Mouse (Mus musculus): ENCODE measurements around the gene Mfsd11.
"Not testable (repeated sequence)": the region's sequence is repeated elsewhere in the genome, so short reads cannot be mapped to it uniquely, and the experiment has no call there.

Mfsd11 gene

GRCm38 (mm10) chr11:116822215-116822614, 30.0 kb upstream of the Mfsd11 start:
- DNase-seq, result no peak

DNA sequence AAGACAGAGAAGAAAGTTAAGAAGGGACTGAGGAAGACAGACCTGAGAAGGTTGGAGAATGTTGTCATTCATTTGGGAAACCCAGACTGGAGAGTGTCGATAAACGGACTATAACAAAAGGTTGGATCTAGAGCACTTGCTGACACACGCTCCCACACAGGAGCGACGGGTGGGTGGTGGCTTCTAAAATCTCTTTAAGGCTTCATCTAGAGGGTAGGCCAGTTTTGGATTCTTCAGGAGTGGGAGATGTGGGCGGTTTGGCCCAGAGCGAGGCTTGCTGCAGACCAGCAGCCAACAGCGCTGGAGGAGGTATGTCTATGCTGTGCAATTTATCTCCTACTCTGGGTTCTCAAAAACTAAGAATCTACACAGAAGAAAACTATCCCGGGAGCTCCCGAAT, 29.6 kb upstream of the Mfsd11 start:
- DNase-seq, result no peak

DNA sequence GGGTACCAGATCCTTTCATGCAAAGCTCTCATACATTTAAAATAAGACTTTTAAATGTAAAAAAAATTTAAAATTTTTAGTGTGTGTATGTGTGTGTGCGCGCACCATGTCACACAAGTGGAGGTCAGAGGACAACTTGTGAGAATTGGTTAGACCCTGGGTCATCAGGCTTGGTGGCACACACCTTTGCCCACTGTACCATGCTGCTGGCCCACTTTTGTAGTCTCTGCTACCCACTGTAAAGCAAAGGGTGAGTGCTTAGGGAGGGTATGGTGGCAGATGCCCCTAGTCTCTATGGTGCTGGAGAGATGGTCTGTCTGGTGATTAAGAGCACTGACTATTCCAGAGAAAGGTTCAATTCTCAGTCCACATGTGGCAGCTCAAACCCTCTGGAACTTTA, 29.0 kb upstream of the Mfsd11 start:
- DNase-seq, result no peak

GRCm38 (mm10) chr11:116823885-116824284, 28.4 kb upstream of the Mfsd11 start:
- DNase-seq, result not testable (repeated sequence)

DNA sequence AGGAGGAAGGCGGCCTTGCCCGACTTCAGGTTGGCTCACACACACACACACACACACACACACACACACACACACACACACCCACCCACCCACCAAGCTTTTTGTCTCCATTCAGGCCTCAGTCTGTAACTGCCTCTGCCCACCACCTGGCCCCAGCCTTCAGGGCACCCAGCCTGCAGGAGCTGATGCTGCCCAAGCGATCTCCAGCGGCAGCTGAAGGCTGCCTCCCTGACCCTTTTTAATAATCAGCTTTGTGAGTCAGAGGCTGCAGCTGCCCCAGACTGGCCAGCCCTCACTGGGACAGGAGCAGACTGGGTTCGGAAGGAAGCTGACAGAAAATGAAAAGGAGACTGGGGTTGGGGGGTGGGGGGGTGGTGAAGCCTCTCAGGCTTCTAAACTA, 27.0 kb upstream of the Mfsd11 start:
- DNase-seq, result no peak

- DNase-seq, result no peak
Measured at GRCm38 (mm10) chr11:116826550-116827504, 25.4 kb upstream of the Mfsd11 start.

GRCm38 (mm10) chr11:116827534-116828165, 24.6 kb upstream of the Mfsd11 start, which contains the start of gene Mxra7:
Gene Mxra7 (minus strand): TSS chr11:116828046.
- peak; percentile 58 for DNase-seq

DNA sequence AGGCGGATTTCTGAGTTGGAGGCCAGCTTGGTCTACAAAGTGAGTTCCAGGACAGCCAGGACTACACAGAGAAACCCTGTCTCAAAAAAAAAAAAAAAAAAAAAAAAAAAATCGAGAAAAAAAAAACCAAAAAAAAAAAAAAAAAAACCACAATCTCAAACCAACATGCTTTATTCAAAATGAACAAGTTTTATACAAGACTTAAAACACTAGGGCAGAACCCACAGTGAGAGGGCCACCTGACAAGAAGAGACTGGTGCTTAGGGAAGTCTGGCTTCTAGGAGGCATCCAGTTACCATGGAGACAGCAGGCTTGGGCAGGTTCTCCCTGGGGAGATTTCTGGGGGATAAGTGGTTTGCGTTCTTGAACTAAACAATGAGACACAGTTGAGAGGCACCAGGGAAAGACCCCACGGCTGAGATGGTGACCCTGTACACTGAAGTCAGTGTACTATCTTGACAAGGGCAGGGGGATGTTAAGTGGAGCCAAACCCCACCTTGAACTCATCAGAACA, 20.0 kb upstream of the Mfsd11 start:
- no peak for DNase-seq

GRCm38 (mm10) chr11:116834954-116835353, 17.3 kb upstream of the Mfsd11 start:
- no peak for DNase-seq

DNA sequence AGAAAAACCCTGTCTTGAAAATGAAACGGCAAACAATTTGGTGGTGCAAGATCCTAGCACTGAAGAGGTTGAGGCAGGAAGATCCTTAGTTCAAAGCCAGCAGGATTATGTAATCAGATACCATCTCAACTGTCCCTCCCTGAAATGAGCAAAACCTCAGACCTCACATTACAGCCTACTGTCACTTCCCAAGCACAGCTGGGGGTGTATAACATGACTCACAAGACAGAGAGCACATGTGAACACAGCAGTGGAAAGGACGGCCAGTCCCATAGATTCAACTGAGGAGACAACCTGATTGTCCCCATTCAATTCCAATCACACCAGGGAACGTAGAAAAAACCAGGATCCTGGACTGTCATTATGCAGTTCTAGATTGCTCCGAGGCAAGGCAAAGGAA, 16.0 kb upstream of the Mfsd11 start:
- DNase-seq, result no peak

DNA sequence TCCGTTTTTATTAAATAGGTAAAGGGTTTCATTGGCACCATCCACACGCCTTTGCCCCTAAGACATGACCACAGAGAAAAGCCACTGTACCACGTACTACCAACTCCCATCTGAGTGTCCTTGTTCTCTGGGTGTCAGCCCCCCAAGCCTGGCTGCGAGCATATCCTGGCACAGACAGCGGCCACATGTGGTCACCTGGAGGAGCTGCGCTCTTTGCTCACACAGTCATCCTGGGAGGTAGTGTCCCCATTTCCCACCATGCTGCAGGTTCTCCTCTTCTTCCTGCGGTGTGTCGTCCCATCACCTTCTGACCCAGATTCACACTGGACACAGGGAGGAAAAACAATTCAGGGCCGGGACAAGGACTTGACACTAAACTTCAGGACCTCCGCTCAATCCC, 14.8 kb upstream of the Mfsd11 start:
- DNase-seq, result no peak

DNA sequence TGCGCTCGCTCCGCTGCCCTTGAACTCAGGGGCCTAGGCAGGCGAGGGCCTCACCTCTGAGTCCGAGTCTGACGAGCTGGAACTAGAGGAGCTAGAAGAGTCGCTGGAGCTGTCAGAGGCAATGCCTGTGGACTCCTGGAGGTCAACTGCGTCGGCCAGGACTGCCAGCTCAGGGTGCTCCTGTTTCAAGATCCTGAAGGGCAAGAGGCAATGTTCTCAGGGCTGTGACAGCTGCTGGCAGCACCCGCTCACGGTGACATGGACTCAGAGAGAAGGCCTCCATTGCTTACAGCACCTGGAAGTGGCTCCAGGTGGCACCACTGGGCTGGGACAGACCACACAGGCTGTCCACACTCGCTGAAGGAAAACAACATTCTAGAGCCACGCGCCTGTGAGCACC, 13.3 kb upstream of the Mfsd11 start:
- no peak for DNase-seq

GRCm38 (mm10) chr11:116839601-116840000, 12.6 kb upstream of the Mfsd11 start:
- DNase-seq, result no peak

DNA sequence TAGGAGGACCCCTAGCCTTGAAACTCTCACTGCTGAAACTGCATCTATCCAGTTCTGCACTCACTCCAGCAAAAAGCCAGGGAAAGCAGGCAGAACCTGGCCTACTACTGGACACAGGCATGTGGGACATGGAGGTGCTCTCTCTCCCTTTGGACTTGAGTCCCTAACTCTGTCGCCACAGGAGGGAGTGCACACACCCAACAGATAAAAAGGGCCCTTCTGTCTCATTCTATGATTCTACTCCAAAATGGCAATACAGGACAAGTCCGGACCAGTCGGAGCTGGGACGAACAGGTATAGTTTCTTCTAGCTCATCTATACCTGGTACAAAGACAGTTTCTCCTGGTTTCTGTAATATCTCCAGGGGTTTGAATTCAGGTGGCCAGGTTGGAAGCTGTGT, 11.5 kb upstream of the Mfsd11 start:
- no peak for DNase-seq

DNA sequence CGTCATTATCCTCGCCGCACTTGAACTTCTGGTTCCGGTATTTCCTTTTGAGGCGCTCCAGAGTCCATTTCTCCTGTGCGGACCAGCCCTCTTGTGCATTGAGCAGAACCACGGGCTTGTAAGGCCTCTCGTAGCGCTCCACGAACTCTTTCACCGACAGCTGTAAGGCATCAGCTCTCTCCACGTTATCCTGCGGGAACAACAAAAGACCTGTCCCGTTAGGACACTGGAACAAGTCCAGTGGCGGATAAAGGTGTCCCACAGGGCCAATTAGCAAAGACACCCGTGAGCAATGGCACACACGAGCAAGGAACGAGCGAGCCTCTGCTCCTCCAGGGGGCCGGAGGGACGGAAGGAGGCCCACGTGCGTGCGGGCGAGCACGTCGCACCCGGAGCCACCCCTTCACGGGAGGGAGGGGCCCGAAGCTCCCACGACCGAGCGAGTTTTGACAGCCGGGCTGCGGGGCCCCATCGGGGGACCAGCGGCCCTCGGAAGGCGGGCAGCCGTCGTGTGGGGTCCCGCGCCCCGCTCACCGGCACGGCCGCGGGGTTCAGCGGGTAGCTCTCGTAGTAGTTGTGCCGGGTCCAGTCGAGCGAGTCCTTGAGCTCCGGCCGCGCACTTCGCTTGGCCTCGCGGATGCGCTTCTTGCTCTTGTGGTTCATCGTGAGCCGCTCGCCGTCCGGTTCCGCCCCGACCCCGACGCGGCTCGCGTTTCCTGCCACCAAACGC, 9.5 kb upstream of the Mfsd11 start:
- peak; percentile 84 for DNase-seq

DNA sequence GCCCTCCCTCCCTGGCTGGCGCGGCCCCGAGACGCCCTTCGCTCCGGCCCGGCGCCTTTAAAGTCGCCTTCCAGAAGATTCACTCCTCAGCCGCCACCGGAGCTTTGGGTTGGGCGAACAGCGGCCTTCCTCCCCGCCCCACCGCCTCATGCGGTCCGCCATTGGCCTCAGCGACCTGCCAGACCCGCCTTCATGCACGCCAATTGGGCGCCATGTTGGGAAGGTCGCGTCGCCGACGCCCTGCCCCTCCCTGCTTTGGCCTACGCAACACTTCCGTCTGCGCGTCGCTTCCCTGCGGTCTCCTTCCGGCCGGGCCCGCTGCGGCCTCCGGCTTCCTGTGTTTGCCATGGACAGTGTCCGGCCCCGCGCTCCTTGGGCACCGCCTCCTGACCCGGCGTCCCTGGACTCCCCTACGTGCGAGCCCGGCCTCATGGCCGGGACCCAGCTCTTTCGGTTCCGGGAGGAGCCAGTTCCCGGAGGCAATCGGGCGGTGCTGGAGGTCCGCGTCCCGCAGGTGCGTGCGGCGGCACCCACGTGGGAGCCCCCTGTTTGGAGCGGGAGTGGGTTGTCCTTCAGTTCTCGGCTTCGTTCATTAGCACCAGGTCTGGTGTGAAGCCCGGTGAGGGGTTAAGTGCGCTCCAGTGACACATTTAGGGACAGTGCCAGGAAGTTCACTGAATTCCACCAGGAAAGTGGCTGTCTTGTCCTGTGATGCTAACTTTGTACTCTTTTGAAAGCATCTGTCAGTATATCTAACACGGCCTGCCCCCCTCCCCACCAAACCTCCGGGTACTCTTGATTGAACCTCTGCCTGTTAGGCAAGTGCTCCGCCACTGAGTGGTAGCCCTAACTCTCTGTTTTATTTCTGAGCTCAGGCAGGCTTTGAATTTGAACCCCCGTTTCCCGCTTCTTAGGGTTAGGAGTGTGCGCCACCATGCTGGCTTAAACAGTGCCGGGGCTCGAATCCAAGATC, 8.7 kb upstream of the Mfsd11 start, which contains the start of the genes Mettl23 and Jmjd6:
Gene Mettl23 (plus strand): TSS at position 18 of the 973 bp plus-strand sequence.
Gene Jmjd6 (minus strand): TSS at position 189 of the 973 bp plus-strand sequence.
- peak; percentile 96 for DNase-seq

GRCm38 (mm10) chr11:116846593-116847181, 5.6 kb upstream of the Mfsd11 start:
- DNase-seq, result no peak

- no peak for DNase-seq
Measured at GRCm38 (mm10) chr11:116847187-116848085, 4.8 kb upstream of the Mfsd11 start.

GRCm38 (mm10) chr11:116848086-116848876, 4.0 kb upstream of the Mfsd11 start:
- DNase-seq, result no peak

- not testable (repeated sequence) for DNase-seq
Measured at GRCm38 (mm10) chr11:116848877-116849178, 3.4 kb upstream of the Mfsd11 start.

All from thymus, postnatal 14 days (tissue).